Mouse (Mus musculus) thymus, adult 2 months (tissue): ENCODE data around the gene Gm47995. TPM values are rescaled to one million over a fixed set of nuclear protein-coding genes. Genes with fewer than 3 reads are reported as not detected.

ENCODE experiments used
- DNase-seq: peaks from one replicate; pipeline ENCODE4 v3.0.0; 2021
- H3K27ac ChIP-seq: fragments of 200-500 bp; 2 replicates; pipeline ENCODE4 v1.5.1; 2012; ENCODE audit warnings: low read length, control low read depth; ENCODE audit not compliant: control insufficient read depth, insufficient read depth
- H3K27me3 ChIP-seq: fragments of 200-500 bp; 2 replicates; pipeline ENCODE4 v1.6.1; 2012; ENCODE audit warnings: mild to moderate bottlenecking, low read length, moderate library complexity, mixed read lengths; ENCODE audit not compliant: control insufficient read depth, insufficient read depth
- H3K36me3 ChIP-seq: fragments of 200-500 bp; 2 replicates; pipeline ENCODE4 v1.6.1; 2012; ENCODE audit warnings: mild to moderate bottlenecking, low read length, moderate library complexity; ENCODE audit not compliant: control insufficient read depth, insufficient read depth
- H3K4me1 ChIP-seq: fragments of 200-500 bp; replicated peaks from 2 replicates; pipeline ENCODE4 v1.6.1; 2012; ENCODE audit warnings: low read length; ENCODE audit not compliant: control insufficient read depth, insufficient read depth
- H3K4me3 ChIP-seq: fragments of 200-500 bp; 2 replicates; pipeline ENCODE4 v1.5.1; 2012; ENCODE audit warnings: mild to moderate bottlenecking, low read length, control low read depth, moderate library complexity; ENCODE audit not compliant: control insufficient read depth, insufficient read depth
- CTCF ChIP-seq: fragments of 200-500 bp; IDR thresholded peaks from 2 replicates; pipeline ENCODE4 v1.5.1; 2012; ENCODE audit warnings: mild to moderate bottlenecking, control low read depth, low read length, moderate library complexity, borderline replicate concordance; ENCODE audit not compliant: control insufficient read depth, poor library complexity, insufficient read depth; ENCODE audit errors: extremely low read depth
- POLR2A ChIP-seq: fragments of 200-500 bp; IDR thresholded peaks from 2 replicates; pipeline ENCODE4 v1.6.1; 2012; ENCODE audit warnings: mild to moderate bottlenecking, low read length, control low read depth, moderate library complexity; ENCODE audit not compliant: control insufficient read depth, poor library complexity, insufficient read depth; ENCODE audit errors: extremely low read depth
- WGBS: fragments of 180-500 bp; shearing (Covaris S2); methylation state at CpG from one replicate; pipeline ENCODE4 v1.1.7; 2018; 5-methylcytosine and 5-hydroxymethylcytosine counted together
- polyA plus RNA-seq: library from polyadenylated mRNA; depleted of rRNA; stranded (reverse); fragments of >200 nt; gene quantifications from 2 replicates; pipeline ENCODE4 v1.2.3, GENCODE M21; 2012

The Gm47995 gene
- polyA plus RNA-seq, 1 experiment, result not detected

- no peak for DNase-seq
- Histone ChIP-seq H3K4me1 (no peaks in the 10 kb centered on the region; the same call in 1 of the 2 replicates), H3K27me3 (no peaks in the 10 kb centered on the region), H3K27ac (no peak overlapping the region), H3K36me3 (no peaks in the 10 kb centered on the region), H3K4me3 (no peak overlapping the region)
- WGBS, result 65% methylated on average over 13 of the region's 13 CpGs
- TF ChIP-seq CTCF (no peak), POLR2A (no peak)
Measured at GRCm38 (mm10) chr1:151236141-151236930, 38.1 kb downstream of the Gm47995 start.

GRCm38 (mm10) chr1:151237780-151238179, 39.5 kb downstream of the Gm47995 start:
- Histone ChIP-seq H3K27ac (no peak overlapping the region), H3K4me3 (no peak overlapping the region), H3K4me1 (no peaks in the 10 kb centered on the region; the same call in 1 of the 2 replicates), H3K36me3 (no peaks in the 10 kb centered on the region), H3K27me3 (no peaks in the 10 kb centered on the region)
- 74% methylated on average over 3 of the region's 3 CpGs for WGBS
- no peak for DNase-seq
- no peak for TF ChIP-seq CTCF

- no peak for TF ChIP-seq POLR2A
- TF ChIP-seq CTCF, result no peak
- Histone ChIP-seq H3K27ac (no peak overlapping the region), H3K36me3 (no peaks in the 10 kb centered on the region), H3K4me1 (peaks cover 7% of the 10 kb centered on the region), H3K27me3 (no peaks in the 10 kb centered on the region), H3K4me3 (no peak overlapping the region)
- DNase-seq, result no peak
- 91% methylated on average over 4 of the region's 4 CpGs for WGBS
Measured at GRCm38 (mm10) chr1:151243332-151243731, 45.1 kb downstream of the Gm47995 start.

- peaks cover 7% of the 10 kb centered on the region for H3K4me1 ChIP-seq
- 94% methylated on average over 5 of the region's 5 CpGs for WGBS
Measured at GRCm38 (mm10) chr1:151244013-151244412, 45.8 kb downstream of the Gm47995 start.

GRCm38 (mm10) chr1:151244761-151245160, 46.5 kb downstream of the Gm47995 start:
- DNase-seq, result no peak
- Histone ChIP-seq H3K27ac (no peak overlapping the region), H3K36me3 (no peaks in the 10 kb centered on the region), H3K27me3 (no peaks in the 10 kb centered on the region), H3K4me1 (peaks cover 7% of the 10 kb centered on the region), H3K4me3 (no peak overlapping the region)
- TF ChIP-seq CTCF, result no peak
- TF ChIP-seq POLR2A, result no peak
- WGBS, result 89% methylated on average over 4 of the region's 4 CpGs

More at GRCm38 (mm10) chr1:151244013-151244412, 45.8 kb downstream of the Gm47995 start:
- H3K36me3 ChIP-seq, result no peaks in the 10 kb centered on the region
- no peak for DNase-seq
- H3K27me3 ChIP-seq, result no peaks in the 10 kb centered on the region
- no peak overlapping the region for H3K4me3 ChIP-seq
- no peak overlapping the region for H3K27ac ChIP-seq
- TF ChIP-seq CTCF (no peak), POLR2A (no peak)

GRCm38 (mm10) chr1:151245165-151245564, 46.9 kb downstream of the Gm47995 start:
- TF ChIP-seq CTCF, result no peak
- no peak for TF ChIP-seq POLR2A
- no peaks in the 10 kb centered on the region for H3K36me3 ChIP-seq
- no peak overlapping the region for H3K4me3 ChIP-seq
- peaks cover 7% of the 10 kb centered on the region for H3K4me1 ChIP-seq
- no peak overlapping the region for H3K27ac ChIP-seq
- 48% methylated on average over 10 of the region's 10 CpGs for WGBS
- no peaks in the 10 kb centered on the region for H3K27me3 ChIP-seq
- no peak for DNase-seq
